Mouse (Mus musculus): ENCODE data around the gene Pln.

DNA sequence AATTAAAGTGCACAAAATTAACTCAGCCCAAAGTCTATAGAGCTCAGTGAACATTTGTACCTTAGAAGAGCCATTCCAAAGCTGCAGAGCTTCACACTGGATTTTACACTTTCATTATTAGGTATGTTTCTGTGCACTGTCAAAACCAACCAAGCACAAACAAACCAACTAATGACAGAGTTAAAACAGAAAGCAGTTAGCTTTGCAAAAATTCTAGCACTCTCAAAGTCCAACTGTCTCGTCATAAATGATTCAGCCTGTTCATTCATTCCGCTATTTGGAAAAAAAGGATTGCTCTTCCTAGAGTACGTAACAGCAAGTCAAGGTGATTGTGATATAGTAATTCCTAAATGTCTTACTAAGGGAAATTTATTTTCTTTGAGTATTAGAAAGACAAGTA lies 21.5 kb downstream of the Pln start:
- no peak for TF ChIP-seq CTCF (conservative IDR thresholded peaks at IDR 0.05; ENCODE audit: insufficient read depth, insufficient read length, low read depth, low read length)
- TF ChIP-seq POLR2A (IDR thresholded peaks at IDR 0.05; ENCODE audit: low read depth, low read length), result no peak

All from kidney, adult 2 months (tissue).